Mouse (Mus musculus): ENCODE measurements around the gene Usp28. TPM values are rescaled to one million over a fixed set of nuclear protein-coding genes. Genes with fewer than 3 reads are reported as not detected.
A peak's percentile ranks its signal among the peaks of the same experiment; 100 is the strongest.

Usp28 gene
- total RNA-seq, 4 experiments from 2014 or later = 55.1 to 68.8 (median 65.2) TPM

DNA sequence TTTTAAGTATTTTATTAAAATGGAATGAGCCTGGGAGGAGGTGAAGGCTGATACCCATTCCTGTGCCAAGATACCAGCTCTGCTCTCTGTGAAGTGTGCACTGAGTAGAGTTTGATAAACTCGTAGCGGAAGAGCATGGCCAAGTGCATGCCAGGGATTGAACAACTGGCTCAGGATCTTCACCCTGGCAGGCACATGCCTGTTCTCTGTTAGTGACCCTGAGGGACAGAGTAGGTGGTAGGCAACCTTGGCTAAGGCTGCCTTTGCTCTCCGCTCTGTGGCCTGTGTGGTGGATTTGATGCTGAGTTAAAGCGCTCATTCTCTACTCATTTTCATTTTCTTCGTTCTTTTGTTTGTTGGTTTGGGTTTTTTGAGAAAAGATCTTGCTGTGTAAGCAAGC, 36.1 kb downstream of the Usp28 start:
- no peak for DNase-seq (ENCODE audit: low spot score in 2 of 2)

DNA sequence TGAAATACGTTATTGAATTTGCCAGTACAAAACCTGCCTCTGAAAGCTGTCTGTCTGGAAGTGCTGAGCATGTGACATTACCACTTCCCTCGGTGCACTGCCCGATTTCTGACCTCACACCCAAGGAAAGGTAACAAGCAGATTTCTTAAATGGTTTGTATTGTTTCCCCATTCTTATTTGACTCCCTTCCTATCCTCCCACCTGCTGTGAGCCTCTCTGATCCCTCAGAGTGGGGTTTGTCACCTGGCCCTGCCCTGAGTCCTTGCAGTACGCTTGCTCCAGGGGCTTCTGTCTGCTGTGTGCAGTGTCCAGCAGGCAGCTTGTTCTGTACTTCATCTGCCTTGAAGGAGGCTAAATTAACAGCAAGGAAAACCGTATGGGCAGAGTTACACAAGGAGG, 38.8 kb downstream of the Usp28 start:
- no peak for DNase-seq (ENCODE audit: low spot score in 2 of 2)

DNA sequence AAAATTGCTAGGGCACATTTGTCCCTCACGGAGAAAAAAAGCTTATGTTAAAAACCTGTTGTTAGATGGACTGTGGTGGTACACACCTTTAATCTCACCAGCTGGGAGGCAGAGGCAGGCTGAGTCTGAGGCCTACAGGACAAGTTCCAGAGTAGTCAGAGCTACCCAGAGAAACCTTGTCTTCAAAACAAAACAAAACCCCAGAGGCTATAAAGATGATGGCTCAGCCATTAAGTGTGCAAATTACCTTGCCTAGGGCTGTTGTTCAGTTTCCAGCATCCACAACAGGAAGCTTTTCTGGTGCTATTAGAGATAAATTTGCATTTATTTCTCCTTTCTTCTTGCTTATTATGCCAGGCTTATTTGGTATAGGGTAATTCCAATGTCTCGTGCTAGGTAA, 39.4 kb downstream of the Usp28 start:
- DNase-seq (ENCODE audit: low spot score in 2 of 2) = no peak

DNA sequence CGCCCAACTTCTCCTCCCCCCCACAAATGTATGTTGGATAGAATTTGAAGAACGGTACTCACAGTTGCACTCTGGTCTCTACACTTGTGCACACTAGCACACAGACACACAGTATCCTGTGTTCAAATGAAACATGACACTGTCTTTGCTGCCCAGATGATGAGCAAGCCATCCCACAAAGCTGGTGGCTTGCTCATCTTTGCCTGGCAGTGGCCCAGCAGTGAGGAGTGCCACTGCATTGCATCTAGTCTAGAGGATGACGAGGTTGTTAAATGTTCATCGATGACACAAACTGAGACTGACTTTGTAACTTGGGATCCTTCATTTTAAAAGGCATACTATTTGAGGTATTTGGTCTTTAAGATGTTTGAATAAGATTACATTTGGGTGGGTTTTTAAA, 49.6 kb downstream of the Usp28 start:
- peak; percentile 5 to 9 for DNase-seq (ENCODE audit: low spot score in 2 of 2)

DNA sequence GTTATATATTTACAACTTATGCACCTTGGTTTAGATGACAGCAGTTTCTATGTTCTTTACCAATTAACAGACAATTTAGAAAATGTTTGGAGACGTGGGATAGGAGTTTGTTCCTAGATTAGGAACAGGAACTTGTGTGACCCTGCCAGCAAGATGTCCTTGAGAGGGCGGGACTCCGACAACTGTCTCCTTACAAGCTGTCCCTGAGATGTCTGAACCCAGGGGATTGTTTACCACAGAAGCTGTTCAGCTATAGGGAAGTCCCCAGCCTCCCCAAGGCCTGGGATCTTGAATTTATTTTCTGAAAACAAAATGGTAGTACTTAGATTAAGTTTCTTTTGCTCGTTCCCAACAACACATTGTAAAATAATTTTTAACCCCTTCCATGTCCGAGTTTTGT, 65.7 kb downstream of the Usp28 start:
- no peak for DNase-seq (ENCODE audit: low spot score in 2 of 2)

DNA sequence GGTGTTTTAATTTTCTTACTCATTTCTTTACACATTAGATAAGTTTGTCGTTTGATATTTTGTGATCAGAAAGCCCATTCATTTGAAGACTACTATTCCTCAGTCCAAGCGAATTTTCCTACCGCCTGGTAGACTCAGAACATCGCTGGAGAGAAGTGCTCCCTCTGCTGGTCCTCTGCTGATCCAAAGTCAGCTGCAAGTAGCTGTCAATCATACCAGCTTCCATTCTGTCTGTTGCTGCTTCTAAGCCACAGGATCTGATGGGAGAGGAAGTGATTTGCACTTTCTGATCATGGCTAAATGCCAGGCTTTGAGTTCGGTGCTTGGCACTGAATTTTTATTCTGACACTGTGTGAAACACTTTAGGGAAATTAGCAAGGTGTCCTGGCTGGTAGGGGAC, 66.2 kb downstream of the Usp28 start:
- DNase-seq (ENCODE audit: low spot score in 2 of 2) = peak; percentile 23 to 27

DNA sequence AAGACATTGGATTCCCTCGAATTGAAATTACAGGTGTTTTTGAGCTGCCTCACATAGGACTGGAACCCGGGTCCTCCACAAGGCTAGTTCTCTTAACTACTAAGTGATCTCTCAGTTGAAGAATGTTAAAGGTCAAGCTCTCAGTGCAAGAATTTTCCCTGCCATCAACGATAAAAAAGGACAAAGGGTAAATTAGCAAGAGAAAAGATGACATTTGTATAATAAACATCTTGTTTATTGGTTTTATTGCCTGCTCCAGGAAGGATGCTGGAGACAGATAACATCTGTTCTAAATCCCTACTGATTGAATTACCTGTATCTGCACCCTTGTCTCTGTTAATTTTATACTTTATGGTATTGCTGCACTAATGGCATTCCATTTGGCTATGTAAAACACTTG, 68.9 kb downstream of the Usp28 start:
- DNase-seq (ENCODE audit: low spot score in 2 of 2) = no peak

DNA sequence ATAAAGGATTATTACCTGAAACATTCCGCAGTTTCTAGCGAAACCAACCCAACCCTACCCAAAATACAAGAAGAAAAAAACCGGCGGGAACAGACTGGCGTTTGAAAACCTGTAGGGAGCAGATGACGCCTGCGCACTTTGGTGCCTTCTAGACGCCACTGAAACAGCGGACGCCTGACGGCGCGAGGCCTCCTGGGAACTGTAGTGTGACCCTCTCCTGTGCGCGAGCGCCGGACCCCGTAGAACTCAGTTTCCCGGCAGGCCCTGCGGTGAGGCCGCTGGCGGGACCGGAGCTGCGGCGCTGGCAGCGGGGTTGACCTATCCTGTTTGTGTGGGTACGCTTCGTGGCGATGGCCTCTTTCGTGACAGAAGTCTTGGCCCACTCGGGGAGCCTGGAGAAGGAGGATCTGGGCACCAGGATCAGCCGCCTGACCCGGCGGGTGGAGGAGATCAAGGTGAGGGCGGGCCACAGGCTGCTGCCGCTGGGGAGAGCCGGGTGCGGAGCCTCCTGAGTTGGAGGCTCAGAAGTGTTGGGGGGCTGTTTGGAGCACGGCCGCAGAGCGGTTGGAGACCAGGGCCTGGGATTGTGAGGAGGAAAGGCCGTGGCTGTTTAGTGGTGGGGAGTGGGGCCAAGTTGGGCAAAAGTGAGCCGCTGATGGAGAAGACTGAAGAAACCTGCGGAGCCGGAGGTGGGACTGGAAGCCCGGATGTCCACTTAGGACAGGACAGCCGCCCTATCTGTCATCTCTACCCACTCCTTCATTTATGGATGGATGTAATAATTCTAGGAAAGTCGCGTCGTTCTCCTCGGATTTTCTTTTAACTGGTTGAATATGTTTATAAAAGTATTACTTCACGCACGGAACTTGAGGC, 70.4 kb downstream of the Usp28 start, which contains the start of gene Zw10:
TSS of gene Zw10 (plus strand) at position 281 of the 873 bp plus-strand sequence.
- DNase-seq (ENCODE audit: low spot score in 2 of 2) = peak; percentile 87 to 93

DNA sequence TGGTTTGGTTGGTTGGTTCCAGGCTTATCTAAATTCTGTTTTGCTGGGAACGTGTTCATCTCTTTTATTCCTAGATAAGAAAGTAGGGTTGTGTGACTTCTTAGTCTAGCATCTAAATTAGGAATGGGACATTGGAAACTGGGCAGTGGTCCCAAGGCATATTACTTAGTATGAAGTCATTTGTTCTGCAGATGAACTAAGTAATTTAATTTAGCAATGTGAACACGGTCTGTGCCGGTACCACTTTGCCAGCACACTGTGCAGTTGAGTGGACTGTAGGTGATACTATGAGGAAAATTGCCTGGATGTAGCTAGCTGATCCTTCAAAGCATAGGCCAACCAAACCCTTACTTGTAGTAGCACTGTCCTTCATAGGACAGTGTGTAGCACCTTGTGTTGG, 91.7 kb downstream of the Usp28 start:
- DNase-seq (ENCODE audit: low spot score in 2 of 2) = no peak

DNA sequence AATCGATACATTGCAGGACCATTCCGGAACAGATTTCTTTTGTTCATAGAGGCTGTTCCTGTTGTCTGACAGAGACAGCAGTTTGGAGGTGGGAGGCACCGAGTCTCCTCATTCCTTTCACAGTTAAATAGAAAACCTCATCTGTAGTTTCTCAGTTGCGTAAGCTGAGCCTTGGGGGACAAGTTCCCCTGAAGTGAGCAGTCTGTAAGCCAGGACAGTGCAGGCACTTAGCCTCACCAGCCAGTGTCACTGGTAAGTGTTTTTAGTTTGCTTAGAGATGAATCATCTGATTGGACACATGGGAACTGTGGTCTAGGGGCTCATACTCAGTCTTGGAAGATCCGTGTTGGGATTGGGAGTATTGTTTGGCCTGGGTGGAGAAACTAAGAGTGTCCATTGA, 95.9 kb downstream of the Usp28 start, which contains the start of gene Tmprss5:
TSS of gene Tmprss5 (plus strand) at position 154 of the 400 bp plus-strand sequence.
- no peak for DNase-seq (ENCODE audit: low spot score in 2 of 2)

DNA sequence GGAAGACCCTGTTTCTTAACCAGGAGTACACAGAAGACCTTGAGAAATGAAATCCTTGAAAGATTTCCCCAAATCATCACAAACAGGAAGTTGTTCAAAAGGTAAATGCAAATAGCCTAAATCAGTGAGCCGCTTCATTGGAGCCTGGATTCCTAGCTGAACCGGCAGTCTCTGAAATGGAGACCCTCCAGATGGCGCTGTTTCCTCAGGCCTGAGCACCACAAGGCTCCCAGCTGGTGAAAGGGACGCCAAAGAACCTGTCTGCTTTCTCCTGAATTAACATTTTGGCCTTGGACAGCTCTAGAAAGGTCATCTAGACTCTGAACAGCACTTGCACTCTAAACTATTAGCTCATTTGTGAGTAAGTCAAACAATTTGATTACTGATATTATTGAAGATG, 96.4 kb downstream of the Usp28 start:
- DNase-seq (ENCODE audit: low spot score in 2 of 2) = peak; percentile 15 to 34

DNA sequence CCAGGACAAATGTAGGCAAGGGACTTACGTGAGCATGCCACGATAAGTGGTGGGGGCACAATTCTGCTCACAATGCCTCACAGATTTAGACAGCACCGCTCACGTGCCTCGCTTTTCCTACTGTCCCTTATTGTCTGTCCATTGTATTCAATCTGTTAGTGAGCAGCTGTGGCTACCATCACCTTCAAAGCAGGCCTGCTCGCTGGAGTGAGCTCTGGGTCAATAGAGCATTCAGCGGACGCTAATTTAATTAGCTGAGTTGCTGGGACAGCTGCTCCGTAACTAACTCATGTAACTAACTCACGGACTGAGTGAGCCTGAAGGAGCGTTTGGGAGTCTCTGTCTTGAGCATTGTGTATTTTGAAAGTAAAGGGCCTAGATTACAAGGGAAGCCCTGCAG, 102.1 kb downstream of the Usp28 start:
- DNase-seq (ENCODE audit: low spot score in 2 of 2) = no peak

Other genes with a start within 250 kb of the Usp28 start
- gene Zbtb16, start 149.2 kb upstream of the Usp28 start, total RNA-seq (2022) = 100 to 1,000 TPM; 106 to 199 (median 117) TPM
- not detected for gene Htr3a, start 74.3 kb upstream of the Usp28 start, total RNA-seq (2022)
- gene Htr3b, start 20.4 kb upstream of the Usp28 start, total RNA-seq (2022) = not detected
- gene Zw10, start 70.2 kb downstream of the Usp28 start, total RNA-seq (2022) = 1 to 10 TPM; 6.9 to 7.6 (median 7.4) TPM
- gene Tmprss5, start 95.9 kb downstream of the Usp28 start, total RNA-seq (2022) = under 1 TPM in 1 of 4 experiments, not detected in 3; 0.22 TPM